Mouse (Mus musculus): Measurements from ENCODE around the gene Nin. TPM values are rescaled to one million over a fixed set of nuclear protein-coding genes. Genes with fewer than 3 reads are reported as not detected.

Gene Nin
- total RNA-seq (2014; rRNA removed), result 25.0 and 25.8 TPM in 2 replicates
- 4.9 and 7.9 TPM in 2 replicates for polyA plus RNA-seq (2015; fragmentation: Nextera tagmentation; extraction: Ambion mirVana)

DNA sequence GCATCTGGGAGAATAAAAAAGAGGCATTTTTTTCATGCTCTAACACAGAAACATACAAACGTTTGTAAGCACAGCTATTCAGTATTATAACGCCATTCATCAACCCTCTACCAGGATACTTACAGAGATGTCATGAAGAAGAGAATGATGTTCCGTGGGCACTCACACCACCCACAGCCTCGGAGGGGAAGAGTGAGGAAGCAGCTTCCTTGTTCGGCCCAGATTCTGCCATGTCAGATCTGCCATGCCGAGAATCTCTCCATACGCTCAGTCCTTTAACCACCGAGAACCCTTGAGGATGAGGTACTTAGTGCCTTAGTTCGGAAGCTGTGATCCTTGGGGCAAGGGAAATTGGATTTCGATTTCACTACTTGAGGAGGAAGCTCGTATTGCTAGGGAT lies at the start of gene Nin:
TSS of gene Nin (minus strand) at position 367 of the 400 bp plus-strand sequence.
- Histone ChIP-seq H3K27me3 (ENCODE audit: insufficient read depth, low read length) (0 out of 2 replicates have a peak, but pooled peaks cover 2% of the 10 kb centered on the region), H3K4me3 (ENCODE audit: low read depth, low read length) (peak within 1 kb of the TSS; percentile 90; the same call in 1 of the 2 replicates), H3K9me3 (ENCODE audit: low read length) (no peaks in the 10 kb centered on the region), H3K4me1 (ENCODE audit: insufficient read depth, low read length) (peaks cover 2% of the 10 kb centered on the region; the same call in 1 of the 2 replicates), H3K9ac (replicated peaks; ENCODE audit: low read length, poor library complexity, severe bottlenecking) (no peak within 1 kb of the TSS), H3K27ac (ENCODE audit: low read depth, low read length) (no peak within 1 kb of the TSS), H3K36me3 (ENCODE audit: insufficient read depth, low read length) (no peaks in the 10 kb centered on the region), H3K4me2 (ENCODE audit: low read depth, low read length, poor library complexity, severe bottlenecking) (no peak within 1 kb of the TSS)
- ATAC-seq (ENCODE audit: low FRiP score), result no peak
- DNase-seq (ENCODE audit: low spot score), result no peak
- TF ChIP-seq CTCF (IDR thresholded peaks at IDR 0.05), result no peak
- WGBS, result 57% methylated on average over 11 of the region's 11 CpGs

DNA sequence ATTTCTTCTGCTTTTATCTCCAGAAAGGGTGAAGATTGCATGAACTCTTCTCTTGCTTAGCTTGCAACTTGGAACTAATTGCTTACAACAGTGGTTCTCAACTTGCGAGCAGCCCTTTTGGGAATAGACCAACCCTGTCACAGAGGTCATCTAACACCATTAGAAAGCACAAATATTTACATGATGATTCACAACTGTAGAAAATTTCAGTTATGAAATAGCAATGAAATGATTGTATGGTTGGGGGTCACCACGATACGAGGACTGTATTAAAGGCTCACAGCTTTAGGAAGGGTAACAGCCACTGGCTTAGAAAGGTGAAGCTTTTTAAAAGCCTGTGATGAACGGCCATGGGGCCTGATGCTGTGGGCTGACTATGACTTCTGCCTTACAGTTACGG lies 47.5 kb upstream of the Nin start:
- Histone ChIP-seq H3K9me3 (ENCODE audit: low read length) (no peaks in the 10 kb centered on the region), H3K36me3 (ENCODE audit: insufficient read depth, low read length) (no peaks in the 10 kb centered on the region), H3K4me2 (ENCODE audit: low read depth, low read length, poor library complexity, severe bottlenecking) (no peak overlapping the region), H3K9ac (replicated peaks; ENCODE audit: low read length, poor library complexity, severe bottlenecking) (no peak overlapping the region), H3K27ac (ENCODE audit: low read depth, low read length) (no peak overlapping the region), H3K27me3 (ENCODE audit: insufficient read depth, low read length) (no peaks in the 10 kb centered on the region), H3K4me3 (ENCODE audit: low read depth, low read length) (no peak overlapping the region), H3K4me1 (ENCODE audit: insufficient read depth, low read length) (no peaks in the 10 kb centered on the region)
- DNase-seq (ENCODE audit: low spot score), result no peak
- ATAC-seq (ENCODE audit: low FRiP score), result no peak
- 84% methylated on average over 5 of the region's 5 CpGs for WGBS
- TF ChIP-seq CTCF (IDR thresholded peaks at IDR 0.05), result no peak

DNA sequence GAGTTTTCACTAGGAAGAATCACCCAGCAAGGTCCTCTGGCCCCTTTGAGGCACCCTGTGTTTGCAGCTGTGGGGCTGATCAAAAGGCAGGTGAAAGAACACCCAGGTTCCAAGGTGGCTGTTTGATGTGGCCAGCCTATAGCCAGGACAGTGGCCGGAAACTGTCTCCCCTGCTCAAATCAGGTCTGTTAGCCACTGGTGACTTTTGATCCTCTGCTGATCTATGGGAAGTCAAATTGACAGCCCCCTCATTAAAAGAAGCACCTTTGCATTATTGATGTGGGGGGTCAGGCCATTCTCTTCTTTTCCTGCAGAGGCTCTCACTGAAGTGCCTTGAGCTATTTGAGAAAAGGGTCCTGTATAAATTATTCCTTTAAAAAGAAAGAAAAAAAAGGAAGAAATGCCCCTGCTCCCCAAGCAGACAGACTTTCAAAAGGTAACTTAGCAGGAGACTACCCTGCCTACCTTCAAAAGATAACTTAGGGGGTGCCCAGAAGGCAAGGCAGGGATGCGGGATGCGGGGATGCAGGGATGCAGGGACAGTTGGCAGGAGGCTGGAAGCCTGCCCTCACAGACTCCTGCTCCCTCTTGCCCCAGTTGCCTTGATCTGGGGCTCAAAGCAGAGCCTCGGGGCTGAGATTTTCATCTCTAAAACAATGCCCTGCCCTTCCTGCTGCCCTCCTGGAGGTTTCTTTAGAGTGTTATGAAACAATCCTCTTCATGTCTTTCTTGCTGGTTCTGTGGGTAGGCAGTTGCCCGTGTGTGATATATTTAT lies 44.0 kb upstream of the Nin start:
- Histone ChIP-seq H3K9ac (replicated peaks; ENCODE audit: low read length, poor library complexity, severe bottlenecking) (no peak overlapping the region), H3K36me3 (ENCODE audit: insufficient read depth, low read length) (no peaks in the 10 kb centered on the region), H3K9me3 (ENCODE audit: low read length) (no peaks in the 10 kb centered on the region), H3K27me3 (ENCODE audit: insufficient read depth, low read length) (no peaks in the 10 kb centered on the region), H3K4me1 (ENCODE audit: insufficient read depth, low read length) (no peaks in the 10 kb centered on the region), H3K4me2 (ENCODE audit: low read depth, low read length, poor library complexity, severe bottlenecking) (no peak overlapping the region), H3K4me3 (ENCODE audit: low read depth, low read length) (no peak overlapping the region), H3K27ac (ENCODE audit: low read depth, low read length) (no peak overlapping the region)
- 39% methylated on average over 5 of the region's 5 CpGs for WGBS
- no peak for TF ChIP-seq CTCF (IDR thresholded peaks at IDR 0.05)
- no peak for DNase-seq (ENCODE audit: low spot score)
- ATAC-seq (ENCODE audit: low FRiP score), result no peak

DNA sequence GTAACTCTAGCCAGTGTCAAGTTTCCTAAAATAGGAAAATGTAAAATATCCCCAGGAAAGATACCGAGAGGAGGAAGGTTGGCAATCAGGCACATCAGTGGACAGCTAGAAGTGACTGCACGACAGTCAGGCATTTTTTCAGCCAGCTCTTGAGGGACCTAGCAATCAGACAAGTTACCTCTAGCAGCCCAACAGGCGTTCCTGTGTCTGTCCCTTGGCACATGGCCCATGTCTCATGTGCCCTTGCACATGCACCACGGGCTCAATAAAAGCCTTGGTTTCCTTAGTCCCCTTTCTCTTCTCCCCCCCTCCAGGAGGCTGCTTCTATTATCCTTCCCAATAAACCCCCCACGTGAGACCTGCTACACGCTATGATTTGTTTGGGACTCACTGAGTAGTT lies 42.7 kb upstream of the Nin start:
- Histone ChIP-seq H3K4me1 (ENCODE audit: insufficient read depth, low read length) (no peaks in the 10 kb centered on the region), H3K36me3 (ENCODE audit: insufficient read depth, low read length) (no peaks in the 10 kb centered on the region), H3K9me3 (ENCODE audit: low read length) (no peaks in the 10 kb centered on the region), H3K4me2 (ENCODE audit: low read depth, low read length, poor library complexity, severe bottlenecking) (no peak overlapping the region), H3K27me3 (ENCODE audit: insufficient read depth, low read length) (no peaks in the 10 kb centered on the region), H3K9ac (replicated peaks; ENCODE audit: low read length, poor library complexity, severe bottlenecking) (no peak overlapping the region), H3K4me3 (ENCODE audit: low read depth, low read length) (no peak overlapping the region), H3K27ac (ENCODE audit: low read depth, low read length) (no peak overlapping the region)
- DNase-seq (ENCODE audit: low spot score), result peak; percentile 29
- no peak for TF ChIP-seq CTCF (IDR thresholded peaks at IDR 0.05)
- no peak for ATAC-seq (ENCODE audit: low FRiP score)
- WGBS, result 65% methylated on average over 6 of the region's 6 CpGs

DNA sequence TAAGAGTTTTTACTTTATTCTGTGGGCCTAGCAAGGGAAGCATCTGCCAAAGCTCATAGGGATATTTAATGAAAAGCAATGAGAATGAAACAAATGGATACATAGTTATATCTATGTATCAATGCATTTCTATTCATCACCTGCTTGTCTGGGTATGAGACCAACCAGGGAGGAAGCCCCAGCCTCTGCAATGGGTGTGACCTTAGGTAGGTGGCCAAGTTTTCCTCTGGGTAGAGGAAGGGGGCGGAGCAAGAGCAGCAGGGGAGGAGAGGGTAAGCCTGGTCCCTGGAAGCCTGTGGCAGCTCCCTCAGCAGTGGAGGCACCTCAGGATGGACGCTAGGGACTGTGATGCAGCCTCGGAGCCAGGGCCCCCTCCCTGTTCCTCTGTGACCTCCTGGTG lies 40.3 kb upstream of the Nin start, which contains the start of gene Abhd12b:
TSS of gene Abhd12b (plus strand) at position 301 of the 400 bp plus-strand sequence.
- whole genome bisulfite sequencing, result 67% methylated on average over 3 of the region's 3 CpGs
- Histone ChIP-seq H3K27me3 (ENCODE audit: insufficient read depth, low read length) (no peaks in the 10 kb centered on the region), H3K4me1 (ENCODE audit: insufficient read depth, low read length) (peaks cover 2% of the 10 kb centered on the region; the same call in 1 of the 2 replicates), H3K9ac (replicated peaks; ENCODE audit: low read length, poor library complexity, severe bottlenecking) (no peak within 1 kb of the TSS), H3K9me3 (ENCODE audit: low read length) (no peaks in the 10 kb centered on the region), H3K4me2 (ENCODE audit: low read depth, low read length, poor library complexity, severe bottlenecking) (no peak within 1 kb of the TSS), H3K36me3 (ENCODE audit: insufficient read depth, low read length) (no peaks in the 10 kb centered on the region), H3K4me3 (ENCODE audit: low read depth, low read length) (no peak within 1 kb of the TSS), H3K27ac (ENCODE audit: low read depth, low read length) (no peak within 1 kb of the TSS)
- TF ChIP-seq CTCF (IDR thresholded peaks at IDR 0.05), result no peak
- ATAC-seq (ENCODE audit: low FRiP score) (no peak), DNase-seq (ENCODE audit: low spot score) (no peak)

DNA sequence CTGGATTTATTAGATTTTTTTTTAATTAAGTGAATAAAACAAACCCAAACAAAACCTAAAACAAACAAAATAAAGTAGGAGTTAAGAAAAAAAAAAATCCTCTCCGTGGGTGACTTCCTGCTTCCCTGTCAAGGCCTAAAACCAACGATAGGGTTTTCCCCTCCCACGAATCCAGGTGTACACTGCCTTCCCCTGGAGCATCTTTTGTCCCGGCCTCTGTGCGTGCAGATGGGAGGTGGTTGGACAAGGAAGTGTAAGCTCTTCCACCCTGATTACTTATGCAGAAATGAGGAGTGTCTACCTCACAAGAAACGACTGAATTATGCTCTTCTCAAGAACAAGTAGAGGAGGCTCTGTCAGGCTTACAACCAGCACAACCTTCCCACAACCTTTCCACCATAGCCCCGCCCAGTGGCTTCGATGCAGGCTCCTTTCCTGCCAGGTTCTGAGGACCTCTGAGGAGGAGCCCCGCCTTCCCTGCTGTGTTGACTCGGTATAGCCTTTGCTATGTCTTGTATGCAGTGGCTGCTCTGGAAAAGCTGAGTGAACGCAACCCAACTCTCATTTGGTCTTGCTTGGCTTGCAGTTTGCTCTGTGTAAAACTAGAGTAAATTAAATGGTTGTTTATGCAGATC lies 35.2 kb upstream of the Nin start:
- Histone ChIP-seq H3K27ac (ENCODE audit: low read depth, low read length) (peak overlapping the region; percentile 65), H3K36me3 (ENCODE audit: insufficient read depth, low read length) (no peaks in the 10 kb centered on the region), H3K4me1 (ENCODE audit: insufficient read depth, low read length) (peaks cover 7% of the 10 kb centered on the region; the same call in 1 of the 2 replicates), H3K9ac (replicated peaks; ENCODE audit: low read length, poor library complexity, severe bottlenecking) (no peak overlapping the region), H3K9me3 (ENCODE audit: low read length) (no peaks in the 10 kb centered on the region), H3K4me3 (ENCODE audit: low read depth, low read length) (no peak overlapping the region), H3K4me2 (ENCODE audit: low read depth, low read length, poor library complexity, severe bottlenecking) (peak overlapping the region; percentile 44), H3K27me3 (ENCODE audit: insufficient read depth, low read length) (no peaks in the 10 kb centered on the region)
- 13% methylated on average over 11 of the region's 11 CpGs for WGBS
- no peak for ATAC-seq (ENCODE audit: low FRiP score)
- no peak for TF ChIP-seq CTCF (IDR thresholded peaks at IDR 0.05)
- peak; percentile 45 for DNase-seq (ENCODE audit: low spot score)

Data from midbrain, postnatal 0 days (tissue).